Mouse (Mus musculus): Measurements from ENCODE around the gene Ap4b1.

- TF ChIP-seq CTCF (IDR thresholded peaks at IDR 0.05; ENCODE audit: insufficient read depth, low read length) (no peak), POLR2A (IDR thresholded peaks at IDR 0.05; ENCODE audit: borderline replicate concordance, extremely low read depth, low read depth, low read length) (peak; percentile 35; the same call in 1 of the 2 replicates)
Measured at GRCm38 (mm10) chr3:103801631-103802531, 7.4 kb upstream of the Ap4b1 start.

Data from lung, adult 2 months (tissue).